Mouse (Mus musculus): ENCODE results near the gene Rnf220.

Gene Rnf220

DNA sequence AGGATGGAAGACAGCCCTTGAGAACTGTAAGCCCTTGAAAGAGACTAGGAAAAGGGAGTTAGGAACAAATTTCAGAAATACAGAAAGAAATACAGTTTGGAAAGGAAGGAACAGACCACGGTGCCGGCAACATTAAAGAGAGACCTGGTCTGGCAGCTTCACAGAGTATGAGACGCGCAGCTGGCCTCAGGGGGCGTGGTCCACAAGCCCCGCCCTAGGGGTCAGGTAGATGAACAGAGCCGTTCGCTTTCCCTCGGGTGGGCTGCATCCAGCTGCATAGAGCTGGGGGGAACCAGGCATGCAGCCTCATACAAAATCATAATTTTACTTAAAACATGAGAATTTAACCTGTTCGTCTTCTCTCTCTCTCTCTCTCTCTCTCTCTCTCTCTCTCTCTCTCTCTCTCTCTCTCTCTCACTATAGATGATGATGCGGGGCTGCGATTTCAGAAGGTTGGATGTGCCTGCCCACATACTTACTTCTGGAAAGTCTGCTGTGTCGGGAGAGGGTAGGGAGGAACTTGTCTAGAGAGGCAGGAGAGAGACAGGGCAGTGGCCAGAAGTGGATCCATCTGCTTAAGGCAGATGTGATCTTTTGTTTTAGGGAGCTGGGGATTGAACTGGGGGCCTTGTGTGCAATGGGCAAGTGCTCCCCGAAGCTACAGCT lies 59.7 kb downstream of the Rnf220 start:
- DNase-seq (ENCODE audit: low spot score) = no peak

DNA sequence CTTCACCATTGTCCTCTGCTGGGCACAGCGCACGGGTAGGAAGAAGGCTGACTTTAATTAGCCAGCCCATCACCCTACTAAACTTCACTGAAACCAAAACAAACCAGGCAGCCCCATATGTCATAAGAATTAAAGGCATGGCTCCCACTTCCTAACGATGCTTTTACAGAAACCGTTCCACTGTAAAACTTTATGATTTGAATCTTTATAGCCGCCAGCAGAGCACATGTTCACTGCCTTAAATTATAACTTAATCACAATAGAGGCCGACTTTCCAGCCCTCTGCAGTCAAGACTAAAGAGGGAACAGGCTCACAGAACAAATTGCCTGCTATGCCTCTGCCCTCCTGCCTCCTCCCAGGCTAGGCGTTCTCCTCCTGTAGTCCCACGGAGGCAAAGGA lies 62.5 kb downstream of the Rnf220 start:
- DNase-seq (ENCODE audit: low spot score) = no peak

DNA sequence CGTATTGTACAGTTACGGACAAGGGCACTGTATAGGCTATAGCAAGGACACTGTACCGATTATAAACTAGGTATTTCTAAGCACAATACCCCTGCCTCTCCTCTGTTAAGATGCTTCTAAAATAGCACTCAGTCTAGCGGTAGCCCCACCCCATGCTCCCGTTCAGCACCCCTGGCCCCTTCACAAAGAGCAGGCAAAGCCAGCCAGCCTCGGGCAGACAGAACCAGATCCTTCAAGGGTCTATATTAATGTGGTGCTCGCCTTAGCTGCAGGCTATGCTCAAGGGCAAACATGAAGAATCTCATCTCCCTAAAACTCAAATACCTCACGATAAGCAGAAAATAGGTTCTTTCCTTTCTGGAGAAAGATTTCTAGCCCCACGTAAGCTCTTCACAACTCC lies 67.2 kb downstream of the Rnf220 start:
- no peak for DNase-seq (ENCODE audit: low spot score)

DNA sequence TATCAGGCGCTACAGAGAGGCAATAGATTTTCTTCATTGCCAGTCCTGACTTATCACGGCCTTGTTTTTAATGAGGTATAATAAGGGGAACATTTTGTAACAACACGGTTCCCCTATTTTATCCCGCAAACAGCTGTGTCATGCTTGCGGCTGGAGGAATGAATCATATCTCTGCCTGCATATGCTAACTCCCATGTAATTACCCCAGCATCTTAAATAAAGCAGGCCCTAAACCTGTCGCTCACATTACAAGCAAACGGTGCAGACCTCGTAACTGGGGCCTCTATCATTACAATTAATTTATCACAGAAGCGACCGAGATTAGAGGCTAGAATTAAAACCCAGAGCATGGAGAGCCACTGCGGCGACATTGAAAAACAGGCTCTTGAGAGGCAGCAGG lies 69.3 kb downstream of the Rnf220 start:
- no peak for DNase-seq (ENCODE audit: low spot score)

DNA sequence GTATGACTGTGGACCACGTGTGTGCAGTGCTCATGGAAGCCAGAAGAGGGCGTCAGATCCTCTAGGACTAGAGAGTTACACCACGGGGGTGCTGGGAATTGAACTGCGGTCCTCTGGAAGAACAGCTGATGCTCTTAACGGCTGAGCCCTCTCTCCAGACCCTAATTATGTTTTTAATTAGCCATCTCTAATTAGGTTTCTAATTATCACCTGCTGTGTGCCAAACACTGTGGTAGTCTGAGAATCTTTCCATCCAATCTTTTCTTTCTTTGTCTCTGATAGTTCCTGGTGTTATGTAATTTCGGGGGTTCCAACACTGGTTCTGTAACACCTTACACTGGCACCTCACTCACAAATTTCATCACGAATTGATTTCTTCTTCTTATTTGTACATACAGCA lies 75.8 kb downstream of the Rnf220 start:
- no peak for DNase-seq (ENCODE audit: low spot score)

DNA sequence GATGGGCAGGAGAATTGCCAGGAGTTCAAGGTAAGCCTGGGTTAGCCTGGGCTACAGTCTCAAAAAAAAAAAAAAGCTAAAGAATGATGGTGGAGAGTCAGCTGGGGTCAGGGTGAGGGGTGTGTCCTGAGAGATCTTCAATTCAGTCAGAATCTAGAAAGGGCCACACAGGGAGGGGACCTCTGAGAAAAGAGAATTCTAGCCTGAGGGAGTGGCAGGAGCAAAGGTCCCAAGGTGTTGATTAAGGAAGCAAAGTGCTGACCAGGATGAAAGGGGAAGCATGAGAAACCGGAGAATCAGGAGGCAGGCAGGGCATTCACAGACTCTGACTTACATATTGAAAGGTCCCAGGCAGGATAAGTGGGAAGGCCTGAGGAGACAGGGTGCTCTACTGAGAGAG lies 80.0 kb downstream of the Rnf220 start:
- DNase-seq (ENCODE audit: low spot score) = no peak

DNA sequence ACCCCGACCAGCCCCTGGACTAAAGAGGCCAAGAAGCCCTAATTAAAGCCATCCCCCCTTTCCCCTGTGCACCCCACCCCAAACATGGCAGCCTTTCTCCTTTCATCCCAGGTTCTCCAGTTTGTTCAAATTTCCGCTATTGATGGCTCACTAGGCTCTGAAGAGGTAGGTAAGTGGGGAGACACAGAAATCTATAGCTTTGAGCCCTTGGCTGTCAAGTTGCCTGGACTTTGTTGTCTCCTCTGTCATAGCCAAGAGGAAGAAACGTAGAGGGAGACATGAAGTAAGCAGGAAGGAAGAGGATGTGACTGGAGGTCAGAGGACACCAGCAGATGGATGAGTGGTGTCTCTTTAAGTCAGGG lies 86.8 kb downstream of the Rnf220 start:
- no peak for DNase-seq (ENCODE audit: low spot score)

DNA sequence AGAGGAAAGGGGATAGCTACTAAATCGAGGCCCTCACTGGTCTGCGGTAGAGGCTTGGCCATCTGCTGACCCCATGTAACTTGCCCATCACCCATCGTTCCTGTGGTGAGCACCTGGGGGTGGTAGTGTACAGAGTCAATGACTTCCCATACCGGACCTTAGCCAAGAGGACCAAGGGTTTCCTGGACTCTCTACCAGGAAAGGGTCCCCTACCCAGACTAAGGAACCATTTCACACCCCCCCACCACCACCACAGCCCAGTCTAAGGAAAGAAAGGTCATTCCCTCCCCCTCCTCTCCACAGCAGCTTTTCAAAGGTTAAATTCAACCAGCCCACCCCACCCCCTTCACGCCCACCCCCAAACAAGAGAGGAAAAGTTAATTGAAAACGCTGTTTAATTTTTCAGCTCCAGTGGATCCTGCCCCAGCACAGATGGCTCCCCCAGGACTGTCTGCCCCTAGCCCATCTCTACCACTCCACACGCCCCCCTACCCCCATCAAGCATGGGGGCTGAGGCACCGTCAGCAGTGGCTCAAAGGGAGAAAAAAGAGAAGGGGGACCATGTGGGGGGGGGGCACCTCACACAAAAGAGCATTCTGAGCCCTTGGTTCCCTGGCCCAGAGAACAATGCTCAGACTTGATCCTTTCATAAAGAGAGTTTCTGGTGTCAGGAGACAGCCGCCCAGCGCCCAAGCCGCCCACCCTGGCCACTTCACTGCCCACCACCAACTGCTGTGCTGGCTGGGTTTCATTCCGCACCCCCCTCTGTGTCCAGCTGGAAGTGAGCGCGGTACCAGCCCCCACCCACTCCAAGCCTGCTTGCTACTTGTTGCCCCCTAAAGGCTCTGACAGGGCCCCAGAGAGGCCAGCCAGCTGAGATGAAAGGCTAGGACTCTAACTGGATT lies 87.5 kb downstream of the Rnf220 start:
- no peak for DNase-seq (ENCODE audit: low spot score)

DNA sequence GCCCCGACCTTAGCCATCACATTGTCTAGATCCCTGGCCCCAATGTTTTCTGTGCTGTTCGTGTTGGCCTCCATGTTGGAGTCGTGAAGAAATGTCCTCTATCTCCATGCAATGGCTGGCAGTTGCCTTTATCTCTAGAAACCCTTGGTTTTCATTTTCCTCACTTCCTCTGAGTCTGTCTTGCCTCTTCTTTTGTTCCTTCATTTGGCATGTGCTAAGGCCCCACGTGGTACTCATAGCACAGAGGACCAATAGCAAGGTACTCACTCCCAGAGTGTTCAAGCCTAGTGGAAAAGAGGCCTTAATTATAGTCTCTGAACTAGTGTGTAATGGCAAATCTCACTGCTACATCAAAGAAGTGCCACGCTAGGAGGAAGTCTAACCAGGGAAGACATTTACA lies 88.9 kb downstream of the Rnf220 start:
- no peak for DNase-seq (ENCODE audit: low spot score)

DNA sequence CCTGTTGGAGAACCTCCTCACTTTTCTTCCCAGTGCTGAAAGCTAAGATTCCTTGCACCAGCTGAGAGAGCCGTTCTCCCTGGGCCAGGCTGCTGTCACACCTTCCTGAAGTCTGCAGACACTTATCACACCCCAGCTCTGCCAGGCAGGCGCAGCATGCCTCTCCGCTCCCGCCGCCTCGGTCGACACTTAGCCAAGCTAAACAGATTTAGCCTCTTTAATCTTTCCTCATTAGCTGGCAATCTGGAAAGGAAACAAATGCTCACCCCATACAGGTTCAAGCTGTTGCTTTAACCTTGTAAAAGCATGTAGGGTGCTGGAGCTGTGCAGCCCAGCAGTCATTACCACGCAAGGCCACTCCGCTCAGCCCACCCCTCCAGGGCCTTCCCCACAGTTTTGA lies 90.9 kb downstream of the Rnf220 start:
- DNase-seq (ENCODE audit: low spot score) = no peak

DNA sequence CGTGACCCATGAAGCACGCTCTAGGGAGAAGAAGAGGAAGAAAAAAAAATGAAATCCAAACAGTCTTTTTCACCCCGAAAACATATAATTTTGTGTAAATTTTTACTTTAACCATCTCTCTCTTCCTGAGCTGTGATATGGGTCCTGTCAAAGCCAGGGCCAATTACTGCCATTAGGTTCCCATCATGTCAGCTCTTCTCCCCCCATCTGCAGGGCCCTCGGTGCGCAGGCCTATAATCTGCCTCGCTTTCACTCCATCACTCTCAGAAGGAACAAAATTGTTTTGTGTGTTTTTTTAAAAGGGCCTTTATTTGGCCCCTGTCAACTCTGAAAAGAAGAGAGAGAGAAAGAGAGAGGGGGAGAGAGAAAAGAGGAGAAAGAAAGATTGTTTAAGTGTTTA lies 91.6 kb downstream of the Rnf220 start:
- no peak for DNase-seq (ENCODE audit: low spot score)

DNA sequence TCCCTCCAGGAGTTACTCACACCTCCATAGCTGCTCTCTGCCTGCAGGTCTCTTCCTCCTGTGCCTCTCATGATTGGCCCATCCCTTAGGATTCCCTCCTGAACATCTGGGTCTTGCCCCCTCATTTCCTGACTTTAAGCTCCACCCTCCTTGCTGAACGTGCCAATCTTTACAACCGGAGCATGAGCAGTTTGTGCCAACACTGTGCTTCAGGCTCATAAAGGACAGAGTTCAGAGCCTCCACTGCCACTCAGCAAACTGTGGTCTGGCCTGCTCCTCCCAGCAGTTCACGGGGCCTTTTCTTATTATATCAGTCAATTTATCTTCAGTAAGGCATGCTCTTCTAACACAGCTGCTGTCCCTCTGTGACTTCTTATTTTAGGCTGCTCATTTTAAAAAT lies 93.4 kb downstream of the Rnf220 start:
- no peak for DNase-seq (ENCODE audit: low spot score)

DNA sequence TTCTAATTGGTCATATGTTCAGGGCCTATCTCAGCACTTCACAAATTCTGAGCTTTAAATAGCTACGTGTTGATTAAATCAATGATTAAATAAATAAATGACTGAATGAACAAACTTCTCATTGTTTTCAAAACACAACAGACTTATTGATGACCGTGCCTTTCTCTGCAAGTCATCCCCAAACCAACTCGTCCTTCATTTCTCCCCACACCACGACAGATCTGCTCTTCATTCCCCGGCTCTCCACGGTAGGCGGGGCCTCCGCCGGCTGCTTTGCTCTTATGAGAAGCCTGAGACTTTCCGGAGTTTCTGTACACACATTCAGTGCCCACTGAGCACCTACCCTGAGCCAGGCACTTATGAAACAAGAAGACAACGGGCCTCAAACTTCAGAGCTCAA lies 99.7 kb downstream of the Rnf220 start:
- DNase-seq (ENCODE audit: low spot score) = no peak

DNA sequence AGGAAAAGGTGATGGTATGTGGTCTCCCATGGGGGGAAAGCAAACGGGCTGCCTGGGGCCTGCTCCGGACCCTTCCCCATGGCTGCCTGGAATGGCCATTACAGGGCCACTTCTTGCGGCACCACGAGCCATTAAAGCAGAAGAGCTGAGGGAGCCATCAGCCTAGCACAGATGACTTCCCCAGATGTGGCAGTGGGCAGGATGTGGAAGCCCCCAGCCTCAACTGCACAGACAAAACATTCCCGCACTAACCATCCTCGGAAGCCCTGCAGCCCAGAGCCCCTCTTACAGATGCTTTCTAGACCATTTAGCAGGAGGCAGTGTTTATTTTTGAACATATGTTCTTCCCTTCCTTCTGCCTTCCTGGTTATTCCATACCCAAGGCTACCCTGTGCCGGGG lies 103.8 kb downstream of the Rnf220 start:
- no peak for DNase-seq (ENCODE audit: low spot score)

DNA sequence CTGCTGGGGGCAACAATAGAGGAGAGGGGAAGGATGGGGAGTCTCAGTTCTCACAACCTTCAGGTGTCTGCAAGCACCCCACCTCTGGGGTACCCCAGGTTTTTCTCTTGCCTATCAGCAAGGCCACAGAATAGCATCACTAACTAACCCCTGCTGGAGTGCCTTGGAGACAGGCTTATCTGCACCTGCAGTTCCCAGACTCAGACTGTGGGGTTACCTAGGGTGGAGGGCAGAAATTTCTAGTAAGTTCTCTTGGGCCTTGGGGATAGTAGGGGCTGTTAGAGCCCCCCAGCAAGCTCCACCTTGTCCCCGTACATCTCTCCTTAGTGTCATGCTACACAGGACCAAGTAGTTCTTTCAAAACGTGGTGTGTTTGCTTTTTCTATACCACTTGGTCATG lies 104.5 kb downstream of the Rnf220 start:
- no peak for DNase-seq (ENCODE audit: low spot score)

DNA sequence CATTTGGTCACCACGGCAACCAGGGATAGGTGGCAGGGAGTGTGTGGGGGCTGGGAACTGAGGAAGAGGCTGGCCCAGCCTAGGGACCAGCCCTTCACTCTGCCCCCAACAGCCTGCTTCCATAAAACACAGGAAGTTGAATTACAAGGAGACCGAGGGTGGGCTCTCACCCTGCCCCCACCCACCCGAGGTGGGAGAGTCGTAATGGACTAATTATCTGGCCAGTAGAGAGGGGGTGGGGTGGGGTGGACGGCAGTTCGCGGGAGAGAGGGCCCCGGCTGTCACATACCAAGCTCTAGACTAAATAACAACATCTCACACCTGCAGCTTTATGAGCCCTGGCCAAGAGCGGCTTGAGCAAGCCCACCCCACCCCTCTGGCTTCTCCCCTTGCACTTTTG lies 104.9 kb downstream of the Rnf220 start:
- no peak for DNase-seq (ENCODE audit: low spot score)

DNA sequence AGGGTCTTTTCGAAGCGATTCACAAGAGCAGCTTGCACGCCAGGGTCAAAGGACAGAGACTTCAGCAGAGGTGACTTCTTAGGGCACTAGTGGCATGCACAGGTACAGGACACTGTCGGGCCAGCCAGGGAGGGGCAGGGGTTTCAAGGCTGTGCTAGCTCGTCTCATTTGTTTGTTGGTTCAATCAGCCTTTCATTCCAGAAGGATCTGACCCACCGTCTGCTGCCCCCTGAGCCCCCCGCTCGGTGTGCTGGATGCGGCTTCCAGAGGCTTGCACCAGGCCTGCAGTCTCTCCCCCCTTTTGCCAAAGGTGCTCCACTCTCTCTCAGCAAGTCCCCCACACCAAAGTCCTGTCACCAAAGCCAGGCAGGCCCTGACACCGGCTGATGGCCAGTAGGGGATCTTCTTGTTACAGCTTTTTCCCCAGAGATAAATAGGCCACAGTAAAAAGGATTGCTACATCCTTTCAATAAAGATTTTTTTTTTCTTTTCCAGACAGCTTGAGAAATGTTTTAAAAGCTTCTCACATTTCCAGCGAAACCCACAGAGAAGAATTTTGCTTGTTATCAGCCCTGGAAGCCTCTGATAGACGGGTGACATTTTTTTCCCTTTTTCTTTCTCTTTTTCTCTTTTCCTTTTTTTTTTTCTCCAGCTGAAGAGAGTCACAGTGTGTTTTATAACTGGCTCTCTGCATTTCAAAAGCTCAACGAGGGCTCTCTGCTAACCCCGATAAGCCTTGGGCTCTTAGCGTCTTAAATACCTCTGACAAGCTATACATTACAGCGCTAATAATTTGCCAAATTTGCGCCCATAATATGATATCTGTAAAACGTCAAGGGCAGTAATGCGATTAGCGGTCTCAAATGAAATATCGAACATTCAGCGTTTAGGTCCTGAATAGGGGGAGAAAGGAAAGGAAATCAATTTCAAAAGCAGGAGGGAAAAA lies 105.7 kb downstream of the Rnf220 start:
- DNase-seq (ENCODE audit: low spot score) = no peak

DNA sequence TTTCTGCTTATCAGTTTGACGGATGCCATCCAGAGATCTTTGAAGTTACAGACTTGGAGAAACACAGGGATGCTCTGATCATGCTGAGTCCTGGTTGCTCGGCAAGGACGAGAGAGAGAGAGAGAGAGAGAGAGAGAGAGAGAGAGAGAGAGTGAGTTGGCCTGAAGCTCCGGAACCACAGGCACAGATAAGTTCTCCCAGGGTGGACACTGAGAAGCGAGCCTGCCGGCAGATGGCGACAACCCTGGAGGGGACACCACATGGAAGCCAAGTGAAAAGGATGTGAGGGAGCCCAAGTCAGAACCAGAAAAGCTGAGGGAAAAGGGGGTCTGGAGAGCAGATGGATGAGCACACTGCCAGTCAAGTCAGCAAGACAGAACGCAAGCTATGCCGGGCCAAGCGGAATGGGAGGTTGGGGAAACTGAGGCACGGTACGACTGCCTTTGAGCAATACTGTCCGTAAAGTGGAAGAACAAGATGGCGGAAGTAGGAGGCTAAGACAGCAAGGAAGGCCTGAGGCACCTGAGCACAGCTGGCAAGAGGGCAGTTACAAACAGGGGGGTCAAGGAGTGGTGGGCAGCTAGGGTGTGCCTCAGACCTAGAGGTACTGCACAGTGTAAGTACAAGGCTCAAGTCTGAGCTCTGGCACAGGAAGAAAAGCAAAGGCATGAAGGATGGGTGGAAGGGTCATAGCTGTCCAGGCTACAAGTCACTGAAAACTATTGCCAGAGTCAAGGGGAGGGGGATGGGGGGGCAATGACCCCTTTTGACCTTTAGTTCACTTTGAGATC lies 107.4 kb downstream of the Rnf220 start:
- DNase-seq (ENCODE audit: low spot score) = no peak

DNA sequence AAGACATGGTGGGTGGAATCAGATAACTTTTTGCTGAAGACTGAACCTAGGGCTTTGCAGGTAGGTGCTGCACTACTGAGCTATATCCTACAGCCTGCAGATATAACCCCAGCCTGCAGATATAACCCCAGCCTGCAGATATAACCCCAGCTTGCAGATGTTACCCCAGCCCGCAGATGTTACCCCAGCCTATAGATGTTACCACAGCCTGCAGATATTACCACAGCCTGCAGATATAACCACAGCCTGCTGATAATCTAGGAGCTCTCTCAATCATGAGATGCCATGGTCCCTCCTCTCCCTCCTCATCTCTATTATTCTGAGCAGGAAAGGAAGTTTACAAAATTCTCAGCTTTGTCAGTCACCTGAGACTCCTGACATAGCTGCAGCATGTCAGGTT lies 111.6 kb downstream of the Rnf220 start:
- DNase-seq (ENCODE audit: low spot score) = no peak

DNA sequence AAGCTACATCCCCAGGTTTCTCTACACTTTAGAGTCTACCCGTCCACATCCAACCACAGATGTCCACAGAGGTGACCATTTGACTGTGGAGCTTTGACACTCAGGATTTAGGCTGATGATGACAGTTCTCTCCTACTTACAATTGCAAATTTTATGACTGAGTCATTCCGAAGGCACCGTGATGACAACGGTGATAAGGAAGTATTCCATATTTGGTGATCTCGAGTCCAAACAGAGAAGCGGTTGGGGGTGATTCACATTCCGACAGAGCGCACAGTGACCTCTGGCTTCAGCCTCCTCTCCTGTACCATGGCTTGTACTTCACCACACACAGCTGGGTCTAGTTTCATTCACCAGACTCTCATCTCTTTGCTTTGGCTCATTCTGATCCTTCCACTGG lies 115.0 kb downstream of the Rnf220 start:
- DNase-seq (ENCODE audit: low spot score) = no peak

DNA sequence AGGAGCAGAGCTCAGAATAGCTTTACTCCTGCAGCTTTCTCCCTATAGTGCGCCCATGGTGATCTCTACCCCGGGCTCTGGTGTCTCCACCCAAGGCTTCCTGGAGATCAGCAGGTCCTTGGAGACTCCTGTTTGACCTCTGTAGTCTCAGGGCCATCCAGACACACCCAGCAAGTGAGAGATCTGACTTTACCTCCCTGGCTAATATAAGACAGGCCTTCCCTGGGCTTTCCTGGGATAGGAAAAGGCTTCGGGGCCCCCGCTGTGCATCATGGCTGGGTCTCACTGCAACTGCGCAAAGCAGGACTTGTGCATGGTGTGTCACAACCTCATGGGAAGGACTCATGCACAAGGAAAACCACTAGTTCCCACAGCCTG lies 116.3 kb downstream of the Rnf220 start:
- no peak for DNase-seq (ENCODE audit: low spot score)
